Mouse (Mus musculus) spleen, adult 2 months (tissue): ENCODE data around the gene Pdzd7. TPM values are rescaled to one million over a fixed set of nuclear protein-coding genes. Genes with fewer than 3 reads are reported as not detected.
A peak's percentile ranks its signal among the peaks of the same experiment; 100 is the strongest.
"Not testable (repeated sequence)": the region's sequence is repeated elsewhere in the genome, so short reads cannot be mapped to it uniquely, and the experiment has no call there.

ENCODE experiments used
- DNase-seq, 2 experiments: peaks; one replicate each; pipeline versions ENCODE4 v3.0.0 to v3.0.0-alpha.2; 2012 to 2021; ENCODE audit warnings: low spot score in 2 of 2, low read depth in 1 of 2
- H3K27ac ChIP-seq: fragments of 200-500 bp; 2 replicates; pipeline ENCODE4 v1.5.1; 2012; ENCODE audit warnings: low read length, inconsistent platforms; ENCODE audit not compliant: insufficient read depth
- H3K27me3 ChIP-seq: fragments of 200-500 bp; 2 replicates; pipeline ENCODE4 v1.6.1; 2012; ENCODE audit warnings: mild to moderate bottlenecking, moderate library complexity, low read length, inconsistent platforms; ENCODE audit not compliant: control insufficient read depth, insufficient read depth
- H3K36me3 ChIP-seq: fragments of 200-500 bp; 2 replicates; pipeline ENCODE4 v1.6.1; 2012; ENCODE audit warnings: mild to moderate bottlenecking, low read length, inconsistent platforms; ENCODE audit not compliant: control insufficient read depth, insufficient read depth
- H3K4me1 ChIP-seq: fragments of 200-500 bp; 2 replicates; pipeline ENCODE4 v1.6.1; 2011; ENCODE audit warnings: inconsistent platforms; ENCODE audit not compliant: control insufficient read depth, insufficient read depth, insufficient read length
- H3K4me3 ChIP-seq: fragments of 200-500 bp; 2 replicates; pipeline ENCODE4 v1.5.1; 2011; ENCODE audit warnings: mild to moderate bottlenecking, inconsistent platforms; ENCODE audit not compliant: insufficient read depth, insufficient read length; ENCODE audit errors: extremely low read depth
- CTCF ChIP-seq: fragments of 200-500 bp; IDR thresholded peaks from 2 replicates; pipeline ENCODE4 v1.5.1; 2011; ENCODE audit warnings: mild to moderate bottlenecking, inconsistent platforms; ENCODE audit not compliant: insufficient read depth, insufficient read length, insufficient replicate concordance; ENCODE audit errors: extremely low read depth
- POLR2A ChIP-seq: fragments of 200-500 bp; IDR thresholded peaks from 2 replicates; pipeline ENCODE4 v1.6.1; 2011; ENCODE audit warnings: low read depth, low read length, inconsistent platforms
- WGBS: fragments of 180-500 bp; shearing (Covaris S2); methylation state at CpG from one replicate; pipeline ENCODE4 v1.1.7; 2018; 5-methylcytosine and 5-hydroxymethylcytosine counted together
- polyA plus RNA-seq: library from polyadenylated mRNA; depleted of rRNA; stranded (reverse); fragments of >200 nt; gene quantifications from 2 replicates; pipeline ENCODE4 v1.2.3, GENCODE M21; 2012

Pdzd7 gene
- polyA plus RNA-seq, 1 experiment, result 0.04 TPM

GRCm38 (mm10) chr19:45044389-45044927 lies 1.1 kb downstream of the Pdzd7 start:
- no peak overlapping the region for H3K4me3 ChIP-seq
- H3K4me1 ChIP-seq, result peaks cover 15% of the 10 kb centered on the region
- 69% methylated on average over 11 of the region's 11 CpGs for WGBS
- no peak for TF ChIP-seq POLR2A
- no peak for TF ChIP-seq CTCF
- no peaks in the 10 kb centered on the region; the same call in 1 of the 2 replicates for H3K27me3 ChIP-seq
- no peaks in the 10 kb centered on the region; the same call in 1 of the 2 replicates for H3K36me3 ChIP-seq
- DNase-seq, result no peak
- no peak overlapping the region for H3K27ac ChIP-seq

GRCm38 (mm10) chr19:45040214-45040613 lies 5.3 kb downstream of the Pdzd7 start:
- no peak for DNase-seq
- H3K27ac ChIP-seq, result no peak overlapping the region
- H3K4me3 ChIP-seq, result no peak overlapping the region
- no peaks in the 10 kb centered on the region for H3K27me3 ChIP-seq
- no peaks in the 10 kb centered on the region for H3K36me3 ChIP-seq
- 74% methylated on average over 13 of the region's 13 CpGs for WGBS
- TF ChIP-seq POLR2A (no peak), CTCF (no peak)
- no peaks in the 10 kb centered on the region for H3K4me1 ChIP-seq

DNA sequence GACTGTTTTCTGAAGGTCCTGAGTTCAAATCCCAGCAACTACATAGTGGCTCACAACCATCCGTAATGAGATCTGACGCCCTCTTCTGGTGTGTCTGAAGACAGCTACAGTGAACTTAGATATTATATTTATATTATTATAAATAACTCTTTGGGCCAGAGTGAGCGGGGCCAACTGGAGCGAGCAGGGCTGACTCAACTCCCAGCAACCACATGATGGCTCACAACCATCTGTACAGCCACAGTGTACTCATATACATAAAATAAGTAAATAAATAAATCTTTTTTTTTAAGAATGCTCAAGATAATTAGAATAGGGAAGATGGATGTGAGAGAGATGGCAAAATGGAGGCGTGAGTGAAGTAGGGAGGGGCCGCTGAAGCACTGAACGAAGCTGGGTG lies 7.3 kb downstream of the Pdzd7 start:
- not testable (repeated sequence) for DNase-seq

GRCm38 (mm10) chr19:45036867-45037266 lies 8.7 kb downstream of the Pdzd7 start:
- Histone ChIP-seq H3K27ac (no peak overlapping the region), H3K4me1 (no peaks in the 10 kb centered on the region), H3K4me3 (no peak overlapping the region), H3K36me3 (no peaks in the 10 kb centered on the region), H3K27me3 (no peaks in the 10 kb centered on the region)
- 53% methylated on average over 15 of the region's 16 CpGs for WGBS
- DNase-seq, result peak in 1 of 2 experiments; percentile 45
- TF ChIP-seq CTCF, result peak; percentile 33; the same call in 1 of the 2 replicates
- no peak for TF ChIP-seq POLR2A

More for the DNA sequence above, 7.3 kb downstream of the Pdzd7 start:
- H3K4me1 ChIP-seq, H3K27me3 ChIP-seq, H3K4me3 ChIP-seq, H3K36me3 ChIP-seq, H3K27ac ChIP-seq: not testable (repeated sequence)
- 89% methylated on average over 7 of the region's 7 CpGs for WGBS

DNA sequence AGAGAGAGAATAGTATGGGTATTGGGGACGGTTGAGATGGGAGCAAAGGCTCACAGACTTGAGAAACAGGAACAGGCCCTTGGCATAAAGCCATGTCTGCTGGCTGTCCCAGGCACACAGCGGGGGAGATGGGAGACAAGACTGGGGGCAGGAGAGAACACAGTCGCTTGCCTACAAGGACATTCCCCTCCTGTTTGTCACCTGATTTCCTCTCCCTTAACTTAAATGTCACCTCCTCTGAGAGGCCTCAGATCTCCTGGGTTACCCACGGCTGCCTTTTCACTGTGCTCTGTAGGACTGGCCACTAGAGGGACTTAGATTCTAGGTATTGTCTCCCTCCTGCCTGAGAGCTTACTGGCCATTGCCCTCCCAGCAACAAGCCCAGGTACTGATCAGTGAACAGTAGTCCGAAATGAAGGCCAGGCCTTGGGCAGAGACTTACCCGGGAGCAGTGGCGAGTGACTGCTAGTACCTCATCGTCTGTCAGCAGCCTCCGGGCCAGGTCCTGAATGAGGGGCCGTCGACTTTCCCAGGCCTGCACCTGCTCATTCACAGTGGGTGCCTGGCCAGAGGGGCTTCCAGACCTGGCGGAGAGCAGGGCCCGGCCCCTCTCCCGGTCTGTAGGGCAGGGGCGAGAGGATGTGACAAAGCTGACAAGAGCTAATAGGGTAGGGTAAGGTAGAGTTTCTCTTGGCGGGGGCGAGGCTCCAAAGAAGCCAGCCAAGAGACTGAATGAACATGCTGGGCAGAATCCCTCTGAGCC lies 12.8 kb downstream of the Pdzd7 start:
- H3K27me3 ChIP-seq, result no peaks in the 10 kb centered on the region
- no peaks in the 10 kb centered on the region for H3K4me1 ChIP-seq
- WGBS, result 61% methylated on average over 17 of the region's 17 CpGs
- no peak for TF ChIP-seq POLR2A
- H3K4me3 ChIP-seq, result no peak overlapping the region
- H3K27ac ChIP-seq, result no peak overlapping the region
- H3K36me3 ChIP-seq, result no peaks in the 10 kb centered on the region
- no peak for DNase-seq

DNA sequence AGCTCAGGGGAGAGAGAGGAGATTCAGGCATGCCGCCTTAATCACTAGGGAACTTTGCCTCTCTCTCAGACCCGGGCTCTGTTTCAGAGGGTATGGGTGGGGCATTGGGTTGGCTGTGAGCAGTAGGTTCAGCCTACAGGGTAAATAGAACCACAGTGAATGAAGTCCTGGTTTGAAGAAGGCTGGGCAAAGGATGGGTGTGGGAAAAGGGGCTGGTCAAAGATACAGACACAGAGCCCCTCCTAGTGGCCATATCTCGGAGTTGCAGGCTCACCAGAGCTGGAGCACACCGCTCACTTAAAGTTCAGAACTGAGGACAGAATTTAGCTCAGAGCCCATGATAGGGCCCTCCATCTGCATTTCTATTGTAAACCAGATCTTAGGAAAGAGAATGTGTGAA lies 13.7 kb downstream of the Pdzd7 start:
- Histone ChIP-seq H3K4me1 (no peaks in the 10 kb centered on the region), H3K4me3 (no peak overlapping the region), H3K27me3 (no peaks in the 10 kb centered on the region), H3K27ac (no peak overlapping the region), H3K36me3 (no peaks in the 10 kb centered on the region)
- DNase-seq, result peak in 1 of 2 experiments; percentile 47
- TF ChIP-seq CTCF, result peak; percentile 78; the same call in 1 of the 2 replicates
- TF ChIP-seq POLR2A, result no peak
- 29% methylated on average over 4 of the region's 4 CpGs for WGBS

DNA sequence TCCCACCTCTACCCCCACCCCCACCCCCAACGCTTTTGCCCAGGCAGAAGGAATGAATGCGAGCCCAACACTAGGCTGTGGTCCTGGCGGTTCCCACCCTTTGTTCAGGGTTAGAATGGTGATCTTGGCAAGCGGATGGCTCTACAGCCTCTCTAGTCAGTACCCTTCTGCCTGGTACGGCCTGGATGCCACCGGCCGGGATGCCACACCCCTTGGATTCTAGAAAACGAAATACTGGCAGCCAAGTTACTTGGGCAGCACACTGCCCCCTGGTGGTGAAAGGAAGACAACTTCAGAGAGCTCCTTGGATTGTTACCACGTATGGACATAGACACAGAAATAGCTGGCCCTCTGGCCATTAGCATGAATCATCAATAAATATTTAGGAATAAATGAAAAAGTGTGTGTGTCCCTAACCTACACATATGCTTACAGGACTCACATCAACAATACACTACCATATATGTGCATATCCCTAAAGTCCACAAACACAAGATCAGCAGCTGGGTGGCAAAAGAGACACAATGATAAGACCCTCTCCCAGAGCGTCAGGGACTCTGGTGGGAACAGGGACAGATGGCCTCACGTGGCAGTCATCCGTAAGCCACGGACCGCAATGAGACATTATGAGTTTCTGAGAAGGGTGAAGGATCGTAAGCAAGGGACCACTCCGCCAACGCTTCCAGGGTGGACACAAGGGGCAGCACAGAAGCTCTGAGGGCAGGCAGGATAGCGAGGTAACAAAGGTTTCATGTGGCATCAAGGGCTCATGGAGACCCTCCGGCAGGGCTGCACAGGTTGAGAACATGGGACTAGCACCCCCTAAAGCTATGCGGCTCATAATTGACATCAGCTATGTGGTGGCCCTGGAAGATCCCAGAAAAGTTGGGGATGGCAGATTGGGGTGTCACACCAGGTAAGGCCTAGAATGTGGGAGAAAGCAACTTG lies 14.5 kb downstream of the Pdzd7 start:
- DNase-seq, result peak in 1 of 2 experiments; percentile 48
- H3K27me3 ChIP-seq, result no peaks in the 10 kb centered on the region
- no peaks in the 10 kb centered on the region for H3K36me3 ChIP-seq
- H3K4me3 ChIP-seq, result no peak overlapping the region
- WGBS, result 40% methylated on average over 20 of the region's 20 CpGs
- no peak overlapping the region for H3K27ac ChIP-seq
- TF ChIP-seq POLR2A (no peak), CTCF (peak; percentile 58; the same call in 1 of the 2 replicates)
- no peaks in the 10 kb centered on the region; the same call in 1 of the 2 replicates for H3K4me1 ChIP-seq
